Mouse (Mus musculus) stomach, postnatal 0 days (tissue): ENCODE results near the gene Nsd2. TPM values are rescaled to one million over a fixed set of nuclear protein-coding genes. Genes with fewer than 3 reads are reported as not detected.

Experiments
- ATAC-seq: fragments of 200-750 bp; cut with Nextera tagmentation; 2 replicates; pipeline ENCODE4 v1.8.0; 2017; ENCODE audit not compliant: low FRiP score, low TSS enrichment
- DNase-seq: peaks from one replicate; pipeline ENCODE4 v3.0.0-alpha.2; 2016; ENCODE audit warnings: low spot score
- H3K27ac ChIP-seq: fragments of 300-500 bp; sonication (generic); replicated peaks from 2 replicates; pipeline ENCODE4 v1.5.1; 2014; ENCODE audit warnings: mild to moderate bottlenecking, control low read depth
- H3K27me3 ChIP-seq: fragments of 300-500 bp; sonication (generic); 2 replicates; pipeline ENCODE4 v1.6.1; 2014; ENCODE audit warnings: low read length; ENCODE audit not compliant: control insufficient read depth, insufficient read depth
- H3K36me3 ChIP-seq: fragments of 300-500 bp; sonication (generic); 2 replicates; pipeline ENCODE4 v1.6.1; 2014; ENCODE audit warnings: low read length, mixed read lengths; ENCODE audit not compliant: control insufficient read depth, insufficient read depth
- H3K4me1 ChIP-seq: fragments of 300-500 bp; sonication (generic); replicated peaks from 2 replicates; pipeline ENCODE4 v1.6.1; 2014; ENCODE audit warnings: antibody characterized with exemption; ENCODE audit not compliant: control insufficient read depth, insufficient read depth
- H3K4me2 ChIP-seq: fragments of 300-500 bp; sonication (generic); replicated peaks from 2 replicates; pipeline ENCODE4 v1.6.1; 2014; ENCODE audit warnings: low read depth, mild to moderate bottlenecking, control low read depth, moderate library complexity
- H3K4me3 ChIP-seq: fragments of 300-500 bp; sonication (generic); 2 replicates; pipeline ENCODE4 v1.5.1; 2014; ENCODE audit warnings: low read depth, low read length, control low read depth
- H3K9ac ChIP-seq: fragments of 300-500 bp; sonication (generic); 2 replicates; pipeline ENCODE4 v1.6.1; 2014; ENCODE audit warnings: mild to moderate bottlenecking, low read length, control low read depth, mixed read lengths
- H3K9me3 ChIP-seq: fragments of 300-500 bp; sonication (generic); 2 replicates; pipeline ENCODE4 v1.6.1; 2016; ENCODE audit warnings: low read length; ENCODE audit not compliant: control insufficient read depth
- CTCF ChIP-seq: IDR thresholded peaks from 2 replicates; pipeline ENCODE4 v1.5.1; 2016; ENCODE audit warnings: antibody characterized with exemption, low read depth, mild to moderate bottlenecking, moderate library complexity
- EP300 ChIP-seq: optimal IDR thresholded peaks from 2 replicates; pipeline ENCODE3; 2016; ENCODE audit warnings: antibody characterized with exemption
- WGBS: fragments of 180-500 bp; shearing (Covaris S2); extraction: QIAGEN DNeasy Blood & Tissue Kit; methylation state at CpG from one replicate; pipeline ENCODE4 v1.1.7; 2014; 5-methylcytosine and 5-hydroxymethylcytosine counted together
- polyA plus RNA-seq: library from polyadenylated mRNA; unstranded; fragments of >200 nt; fragmentation: Nextera tagmentation; extraction: Ambion mirVana; gene quantifications from 2 replicates; pipeline ENCODE4 v1.2.1, GENCODE M21; 2015

The Nsd2 gene
- polyA plus RNA-seq, 1 experiment from 2014 or later: 10.3 TPM

GRCm38 (mm10) chr5:33857693-33858092 lies 37.2 kb downstream of the Nsd2 start:
- TF ChIP-seq CTCF (no peak), EP300 (no peak)
- DNase-seq (no peak), ATAC-seq (no peak)
- no peak overlapping the region for H3K27ac ChIP-seq
- no peaks in the 10 kb centered on the region for H3K27me3 ChIP-seq
- H3K4me1 ChIP-seq: no peaks in the 10 kb centered on the region
- H3K4me3 ChIP-seq: no peak overlapping the region
- H3K36me3 ChIP-seq: peaks cover 25% of the 10 kb centered on the region
- no peak overlapping the region for H3K9ac ChIP-seq
- no peak overlapping the region for H3K4me2 ChIP-seq
- no peaks in the 10 kb centered on the region for H3K9me3 ChIP-seq

- Histone ChIP-seq H3K4me2 (no peak overlapping the region), H3K9me3 (no peaks in the 10 kb centered on the region), H3K9ac (no peak overlapping the region), H3K36me3 (peaks cover 11% of the 10 kb centered on the region), H3K4me1 (no peaks in the 10 kb centered on the region), H3K27me3 (no peaks in the 10 kb centered on the region), H3K27ac (no peak overlapping the region), H3K4me3 (no peak overlapping the region)
- ATAC-seq (no peak), DNase-seq (no peak)
- WGBS: 97% methylated on average over 1 of the region's 1 CpGs
- TF ChIP-seq EP300 (no peak), CTCF (no peak)
Measured at GRCm38 (mm10) chr5:33875472-33875871, 54.9 kb downstream of the Nsd2 start.

- ATAC-seq (no peak), DNase-seq (no peak)
- Histone ChIP-seq H3K4me2 (no peak overlapping the region), H3K4me1 (no peaks in the 10 kb centered on the region), H3K27ac (no peak overlapping the region), H3K9ac (no peak overlapping the region), H3K27me3 (no peaks in the 10 kb centered on the region), H3K4me3 (no peak overlapping the region), H3K9me3 (no peaks in the 10 kb centered on the region), H3K36me3 (peaks cover 24% of the 10 kb centered on the region)
- WGBS: 89% methylated on average over 4 of the region's 4 CpGs
- TF ChIP-seq CTCF (no peak), EP300 (no peak)
Measured at GRCm38 (mm10) chr5:33881118-33881517, 60.6 kb downstream of the Nsd2 start.

- no peak overlapping the region for H3K27ac ChIP-seq
- H3K4me3 ChIP-seq: no peak overlapping the region
- DNase-seq (no peak), ATAC-seq (no peak)
- H3K27me3 ChIP-seq: no peaks in the 10 kb centered on the region
- H3K4me1 ChIP-seq: no peaks in the 10 kb centered on the region
- H3K9me3 ChIP-seq: no peaks in the 10 kb centered on the region
- H3K36me3 ChIP-seq: peaks cover 27% of the 10 kb centered on the region
- no peak overlapping the region for H3K9ac ChIP-seq
- no peak for TF ChIP-seq CTCF
- TF ChIP-seq EP300: no peak
- 89% methylated on average over 6 of the region's 6 CpGs for WGBS
- no peak overlapping the region for H3K4me2 ChIP-seq
Measured at GRCm38 (mm10) chr5:33893406-33893805, 72.9 kb downstream of the Nsd2 start.

GRCm38 (mm10) chr5:33895116-33895515 lies 74.6 kb downstream of the Nsd2 start:
- H3K4me3 ChIP-seq: no peak overlapping the region
- H3K9ac ChIP-seq: no peak overlapping the region
- no peaks in the 10 kb centered on the region for H3K27me3 ChIP-seq
- ATAC-seq (no peak), DNase-seq (no peak)
- H3K36me3 ChIP-seq: peaks cover 42% of the 10 kb centered on the region
- no peak overlapping the region for H3K27ac ChIP-seq
- H3K9me3 ChIP-seq: no peaks in the 10 kb centered on the region
- TF ChIP-seq CTCF (no peak), EP300 (no peak)
- H3K4me2 ChIP-seq: no peak overlapping the region
- H3K4me1 ChIP-seq: no peaks in the 10 kb centered on the region
- 60% methylated on average over 9 of the region's 9 CpGs for WGBS

GRCm38 (mm10) chr5:33897158-33897557 lies 76.6 kb downstream of the Nsd2 start:
- no peaks in the 10 kb centered on the region for H3K4me1 ChIP-seq
- 77% methylated on average over 2 of the region's 2 CpGs for WGBS
- no peak overlapping the region for H3K27ac ChIP-seq
- no peaks in the 10 kb centered on the region for H3K27me3 ChIP-seq
- no peak for ATAC-seq
- no peak overlapping the region for H3K4me3 ChIP-seq
- peaks cover 50% of the 10 kb centered on the region for H3K36me3 ChIP-seq
- H3K4me2 ChIP-seq: no peak overlapping the region
- H3K9ac ChIP-seq: no peak overlapping the region
- DNase-seq: no peak
- no peak for TF ChIP-seq CTCF
- TF ChIP-seq EP300: no peak
- no peaks in the 10 kb centered on the region for H3K9me3 ChIP-seq
